Mouse (Mus musculus) forelimb bud, embryonic 11.5 days (tissue): ENCODE results near the gene Nipal3.
A peak's percentile ranks its signal among the peaks of the same experiment; 100 is the strongest.

Source experiments
- DNase-seq: peaks from one replicate; pipeline ENCODE4 v3.0.0-alpha.2; 2012; ENCODE audit warnings: low read depth, low spot score

Gene Nipal3

GRCm38 (mm10) chr4:135505794-135506193 lies 11.0 kb upstream of the Nipal3 start:
- DNase-seq = no peak

DNA sequence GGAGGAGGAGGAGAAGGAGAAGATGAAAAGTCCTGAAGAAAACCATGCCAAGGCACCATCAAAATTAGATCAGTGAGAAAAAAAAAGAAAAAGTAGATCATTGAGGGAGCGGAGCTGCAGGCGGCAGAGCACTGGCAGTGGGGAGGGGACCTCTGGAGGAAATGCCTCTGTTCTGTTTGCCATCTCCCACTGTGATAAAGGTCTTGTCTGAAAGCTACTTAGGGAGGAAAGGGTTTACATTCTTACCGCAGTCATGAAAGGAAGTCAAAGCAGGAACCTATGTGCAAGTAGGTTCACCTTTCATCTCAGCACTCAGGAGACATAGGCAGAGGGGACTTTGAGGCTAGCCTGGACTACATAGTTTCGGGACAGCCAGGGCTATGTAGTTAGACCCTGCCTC lies 6.7 kb upstream of the Nipal3 start:
- no peak for DNase-seq

DNA sequence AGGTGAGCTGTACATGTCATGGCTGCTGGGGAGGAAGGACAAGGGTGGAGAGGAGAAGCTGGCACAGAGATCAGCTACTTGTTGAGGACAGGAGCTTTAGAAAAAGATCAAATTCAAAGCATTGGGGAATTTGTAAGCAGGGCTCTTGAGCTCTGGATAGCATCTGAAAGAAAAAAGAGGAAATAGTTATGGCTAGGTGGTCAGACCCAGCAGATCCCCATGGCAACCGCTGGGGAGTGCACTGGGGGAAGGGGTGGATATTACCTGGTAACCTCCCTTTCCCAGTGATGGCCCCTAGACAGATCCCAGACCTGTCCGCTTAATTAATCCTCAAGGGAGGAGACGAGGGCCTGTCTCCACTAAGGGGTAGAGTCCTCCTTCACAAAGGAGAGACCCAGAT lies 5.0 kb upstream of the Nipal3 start:
- DNase-seq = no peak

DNA sequence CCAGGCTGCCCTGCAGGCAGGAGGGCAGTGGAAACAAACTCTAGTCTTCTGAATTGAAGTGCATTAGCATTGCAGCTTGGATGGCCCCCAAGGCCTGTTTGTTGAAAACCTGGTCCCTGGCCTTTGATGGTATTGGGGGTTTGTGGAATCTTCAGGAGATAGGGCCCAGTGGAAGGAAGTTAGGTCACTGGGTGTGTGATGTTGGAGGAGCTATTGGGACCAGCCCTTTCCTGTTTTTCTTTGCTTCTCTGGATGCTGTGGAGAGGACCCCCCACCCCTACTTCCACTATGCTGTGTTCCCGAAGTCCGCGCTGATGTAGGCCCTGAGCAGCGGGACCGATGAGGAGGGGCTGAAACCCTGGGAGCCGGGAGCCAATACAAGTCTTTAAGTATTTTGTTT lies 3.3 kb upstream of the Nipal3 start:
- no peak for DNase-seq

- DNase-seq = peak; percentile 69
These were observed 972 bp upstream of the Nipal3 start for GRCm38 (mm10) chr4:135495810-135496209.

- no peak for DNase-seq
These were observed 556 bp upstream of the Nipal3 start for GRCm38 (mm10) chr4:135495397-135495791.

DNA sequence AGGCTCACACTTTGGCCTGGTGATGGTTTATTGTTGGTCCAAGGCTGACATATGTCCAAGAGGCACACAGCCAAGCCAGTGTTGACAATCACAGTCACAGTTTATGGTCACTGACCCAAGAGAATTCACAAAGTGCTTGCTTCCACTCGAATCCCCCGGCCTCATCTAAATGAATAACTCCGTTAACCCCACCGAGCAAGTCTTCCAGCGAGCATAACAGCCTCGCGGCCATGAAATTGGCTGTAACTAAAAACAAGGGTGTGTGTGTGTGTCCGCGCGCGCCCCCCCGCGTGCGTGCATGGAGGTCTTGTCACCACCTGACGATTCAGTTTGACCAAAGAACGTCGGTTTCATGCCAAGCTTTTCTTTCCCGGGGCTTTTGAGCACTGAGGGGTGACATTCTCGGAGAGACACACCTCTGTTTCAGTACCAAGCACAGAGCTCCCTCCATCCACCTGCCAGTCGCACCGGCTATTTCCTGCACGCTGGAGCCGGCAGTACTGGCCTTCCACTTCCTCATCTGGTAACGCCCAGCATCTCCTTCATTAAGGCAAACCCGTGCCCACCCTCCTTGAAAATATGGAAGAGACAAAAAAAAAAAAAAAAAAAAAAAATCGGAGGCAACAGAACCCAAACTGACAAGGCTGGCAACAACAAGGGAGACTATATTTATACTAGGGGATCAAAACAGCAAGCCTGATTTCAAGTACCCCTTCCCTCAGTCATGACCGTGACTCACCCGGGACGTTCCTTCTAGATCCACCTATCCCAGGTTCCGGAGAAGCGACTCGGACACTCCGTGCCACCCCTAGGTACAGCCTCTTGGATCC lies 932 bp downstream of the Nipal3 start:
- no peak for DNase-seq

- no peak for DNase-seq
These were observed 1.6 kb downstream of the Nipal3 start for GRCm38 (mm10) chr4:135493271-135493670.

DNA sequence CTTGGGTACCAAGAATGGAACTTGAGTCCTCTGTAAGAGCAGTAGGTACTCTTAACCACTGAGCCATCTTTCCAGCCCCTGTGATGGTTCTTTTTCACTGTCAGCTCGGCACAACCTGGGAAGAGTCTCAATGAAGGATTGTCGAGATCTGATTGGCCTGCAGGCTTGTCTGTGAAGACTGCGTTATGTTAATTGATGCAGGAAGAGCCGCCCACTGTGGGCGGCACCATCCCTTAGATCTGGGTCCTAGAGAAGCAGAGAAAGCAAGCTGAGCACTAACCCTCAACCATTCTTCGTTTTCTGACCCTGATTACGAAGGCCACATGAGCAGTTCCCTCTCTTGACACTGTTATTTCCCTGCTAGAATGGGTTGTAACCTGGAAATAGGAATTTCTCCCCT lies 5.6 kb downstream of the Nipal3 start:
- no peak for DNase-seq

DNA sequence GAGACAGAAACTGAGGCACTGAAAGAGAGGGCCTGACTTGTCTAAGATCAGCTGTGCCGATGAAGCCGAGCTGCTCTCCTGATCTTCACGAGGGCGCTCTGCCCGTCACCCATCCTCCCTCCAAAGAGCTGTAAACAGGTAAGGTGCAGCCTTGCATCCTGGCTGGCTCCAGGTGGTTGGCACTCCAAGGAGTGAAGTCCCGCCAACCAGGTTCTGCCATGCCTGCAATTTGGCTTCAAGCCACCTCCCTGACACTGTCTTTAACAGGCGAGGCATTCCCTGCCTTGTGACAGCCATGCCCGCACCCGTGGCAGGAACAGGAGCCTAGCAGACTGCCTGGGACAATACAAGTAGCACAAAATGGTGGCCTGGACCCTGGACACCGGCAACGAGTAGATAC lies 8.5 kb downstream of the Nipal3 start:
- no peak for DNase-seq

DNA sequence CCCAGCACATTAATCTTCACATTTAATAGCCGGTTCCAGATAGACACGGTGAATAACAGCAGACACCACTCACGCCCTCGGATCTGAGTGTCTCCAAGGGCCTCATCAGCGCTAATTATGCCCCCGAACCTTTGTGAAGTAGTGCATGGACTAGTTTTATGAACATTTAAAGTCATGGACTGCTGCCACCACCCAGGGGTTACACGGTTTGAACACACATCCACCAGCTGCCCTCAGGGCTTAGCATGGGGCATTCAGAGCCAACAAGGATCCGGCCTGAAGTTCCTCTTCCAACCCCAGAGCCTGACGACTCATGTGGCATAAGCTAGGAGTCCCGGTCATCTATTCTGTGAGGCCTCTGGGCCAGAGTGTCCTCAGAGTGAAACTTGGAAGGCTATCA lies 9.8 kb downstream of the Nipal3 start:
- DNase-seq = no peak

DNA sequence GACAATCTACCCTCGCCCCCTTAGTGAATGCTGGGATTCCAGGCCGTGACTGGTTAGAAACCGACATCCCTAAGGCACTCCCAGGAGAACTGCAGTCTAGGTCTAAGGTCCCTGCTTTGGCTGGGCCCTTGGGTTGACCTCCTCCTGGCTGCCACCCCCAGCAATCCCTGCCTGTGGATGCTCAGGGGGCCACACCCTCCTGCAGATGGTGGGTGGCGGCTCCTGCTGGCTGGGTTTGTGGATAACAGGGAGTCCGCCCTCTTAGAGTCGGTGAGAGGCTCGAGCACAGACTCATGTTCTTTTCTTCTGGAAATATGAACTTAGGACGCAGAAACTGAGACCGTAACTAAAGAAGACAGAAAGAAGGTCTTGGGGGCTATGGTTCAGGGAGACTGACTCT lies 14.5 kb downstream of the Nipal3 start:
- DNase-seq = no peak

DNA sequence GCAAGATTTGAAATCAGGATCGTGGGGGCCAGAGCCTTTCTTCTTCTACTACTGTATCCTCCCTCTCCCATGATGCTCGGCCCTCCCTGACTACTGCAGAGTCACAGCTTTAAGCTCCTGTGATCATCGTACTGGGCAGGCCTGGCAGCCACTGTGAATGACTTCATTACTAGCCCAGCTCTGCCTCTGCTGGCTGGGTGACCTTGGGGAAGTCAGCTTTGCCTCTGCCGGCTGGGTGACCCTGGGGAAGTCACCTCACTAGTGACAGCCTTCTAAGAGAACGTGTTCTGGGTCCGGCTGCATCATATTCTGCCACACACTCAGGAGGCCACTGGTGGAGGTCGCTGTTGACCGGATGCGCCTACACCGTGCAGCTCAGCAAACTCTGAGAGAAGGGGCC lies 17.0 kb downstream of the Nipal3 start:
- DNase-seq = no peak

GRCm38 (mm10) chr4:135463406-135463805 lies 31.4 kb downstream of the Nipal3 start:
- no peak for DNase-seq

DNA sequence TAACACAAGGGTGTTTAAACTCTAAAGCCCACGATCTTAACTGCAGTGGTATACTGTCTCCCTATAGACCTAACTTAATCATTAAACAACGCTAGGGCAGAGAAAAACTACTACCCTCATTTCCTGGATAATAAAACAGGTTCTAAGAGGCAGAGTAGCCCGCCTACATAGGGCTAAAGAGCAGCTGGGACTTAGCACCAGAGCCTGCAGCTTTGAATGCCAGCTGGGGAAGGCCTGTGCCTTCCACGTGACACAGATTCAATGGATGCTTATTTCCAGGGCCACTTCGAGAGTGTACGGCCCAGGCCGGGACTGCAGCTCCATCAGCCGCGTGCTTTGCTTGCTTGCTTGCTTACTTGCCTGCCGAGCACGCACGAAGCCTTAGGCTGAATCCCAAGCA lies 41.3 kb downstream of the Nipal3 start:
- DNase-seq = no peak

GRCm38 (mm10) chr4:135453164-135453563 lies 41.7 kb downstream of the Nipal3 start:
- no peak for DNase-seq

DNA sequence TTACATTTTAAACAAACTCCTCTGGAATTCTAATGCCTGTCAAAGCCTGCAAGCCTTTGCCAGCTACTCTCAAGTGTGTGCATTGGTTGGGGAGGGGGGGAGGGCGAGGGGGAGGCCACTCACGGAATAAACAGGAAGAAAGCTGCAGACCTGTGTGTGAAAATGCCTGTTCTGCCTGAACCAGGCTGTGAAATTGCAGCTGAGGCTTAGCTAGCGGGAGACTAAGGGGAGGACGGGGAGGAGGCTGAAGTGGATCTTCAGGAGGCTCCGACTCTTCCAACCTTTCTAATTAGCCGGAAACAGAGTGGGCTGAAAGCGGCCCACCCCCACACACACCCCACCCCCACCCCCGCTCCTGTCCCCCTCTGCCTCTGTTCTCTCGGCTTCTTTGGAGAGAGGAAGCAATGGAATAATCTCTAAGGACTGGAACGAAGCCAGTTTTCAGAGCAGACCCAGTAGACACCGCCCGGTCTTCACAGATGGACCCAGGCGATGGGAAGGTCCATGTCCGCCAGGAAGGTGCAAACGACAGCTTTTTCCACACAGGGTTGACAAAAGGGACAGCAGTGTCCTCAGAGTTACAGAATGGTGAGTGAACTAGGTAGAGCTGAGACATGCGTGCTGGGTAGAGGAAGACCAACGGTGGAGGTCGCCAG lies 43.4 kb downstream of the Nipal3 start:
- no peak for DNase-seq

- DNase-seq = no peak
These were observed 52.4 kb downstream of the Nipal3 start for GRCm38 (mm10) chr4:135442473-135442872.

DNA sequence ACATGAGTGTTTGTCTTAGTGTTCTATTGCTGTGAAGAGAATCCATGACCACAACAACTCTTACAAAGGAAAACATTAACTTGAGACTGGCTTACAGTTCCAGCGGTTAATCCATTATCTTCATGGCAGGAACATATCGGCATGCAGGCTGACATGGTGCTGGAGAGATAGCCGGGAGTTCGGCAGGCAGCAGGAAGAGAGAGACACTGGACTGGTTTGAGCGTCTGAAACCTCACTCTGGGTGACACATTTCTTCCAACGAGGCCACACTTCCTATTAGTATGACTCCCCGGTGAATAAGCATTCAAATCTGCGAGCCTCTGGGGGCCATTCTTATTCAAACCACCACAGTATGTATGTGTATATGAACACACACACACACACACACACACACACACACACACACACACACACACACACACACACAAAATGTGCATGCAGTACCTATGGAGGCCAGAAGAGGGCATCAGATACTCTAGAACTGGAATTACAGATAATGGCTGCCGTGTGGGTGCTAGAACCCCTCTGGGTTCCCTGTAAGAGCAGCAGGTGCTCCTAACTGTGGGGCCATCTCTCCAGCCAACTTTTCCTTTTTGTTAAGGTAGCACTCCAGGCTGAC lies 54.8 kb downstream of the Nipal3 start:
- peak; percentile 51 for DNase-seq

GRCm38 (mm10) chr4:135439188-135439647 lies 55.6 kb downstream of the Nipal3 start:
- DNase-seq = peak; percentile 48

GRCm38 (mm10) chr4:135437924-135438323 lies 56.9 kb downstream of the Nipal3 start:
- no peak for DNase-seq

DNA sequence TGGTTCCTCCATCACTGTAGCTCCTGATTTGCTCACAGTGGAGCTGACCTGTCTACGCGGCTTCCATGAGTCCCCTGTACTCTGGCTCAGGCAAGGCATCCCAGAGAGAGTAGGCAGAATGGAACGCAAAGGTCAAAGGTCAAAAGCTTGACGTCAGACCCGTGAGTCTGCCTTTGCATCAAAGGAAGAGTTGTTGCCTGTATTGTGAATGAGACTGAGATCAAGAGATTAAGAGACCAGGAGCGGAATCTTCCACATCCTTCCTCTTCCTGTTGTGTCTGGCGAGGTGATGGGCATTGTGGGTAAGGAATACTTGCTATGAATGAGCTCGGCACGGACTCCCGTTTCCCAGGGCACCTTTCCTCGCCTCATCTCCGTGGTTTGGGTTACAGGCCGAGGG lies 58.5 kb downstream of the Nipal3 start:
- no peak for DNase-seq

DNA sequence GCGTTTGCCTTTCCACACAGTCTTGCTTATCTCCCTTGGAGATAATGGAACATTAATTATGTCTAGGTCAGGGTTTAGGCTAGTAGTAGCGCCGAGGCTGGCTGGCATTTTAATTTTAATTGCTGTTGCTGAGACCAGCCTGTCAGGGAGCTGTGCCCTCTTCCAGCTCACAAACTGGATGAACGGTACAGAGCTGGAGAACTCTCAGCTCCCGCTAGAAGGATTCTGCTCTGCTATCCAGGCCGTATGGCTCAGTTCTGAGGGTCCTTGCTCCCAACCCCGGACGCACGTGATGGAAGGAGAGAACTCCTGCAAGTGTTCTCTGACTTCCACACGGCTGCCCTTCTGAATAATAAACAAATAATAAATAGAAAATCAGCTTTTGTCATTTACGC lies 60.4 kb downstream of the Nipal3 start:
- DNase-seq = no peak
